Mouse (Mus musculus) MEL (cell line): ENCODE measurements around the gene Hexdc.

Experiments used
- CTCF ChIP-seq, 3 experiments: IDR thresholded peaks in 2 of 3; conservative IDR thresholded peaks in 1 of 3; 2 replicates each; pipeline ENCODE4 v1.5.1; 2011 to 2012; ENCODE audit warnings: low read length in 3 of 3, low read depth in 2 of 3, mild to moderate bottlenecking in 2 of 3, improper control_type of control experiment in 1 of 3, inconsistent platforms in 1 of 3, mixed read lengths in 1 of 3, moderate library complexity in 1 of 3; ENCODE audit not compliant: control insufficient read depth in 1 of 3, insufficient read depth in 1 of 3, poor library complexity in 1 of 3, severe bottlenecking in 1 of 3
- E2F4 ChIP-seq: IDR thresholded peaks from 2 replicates; pipeline ENCODE4 v1.6.1; 2011; ENCODE audit warnings: low read depth, low read length, improper control_type of control experiment, borderline replicate concordance
- EP300 ChIP-seq, 2 experiments: IDR thresholded peaks; 2 replicates each; pipeline ENCODE4 v1.6.1; 2011; ENCODE audit warnings: improper control_type of control experiment in 2 of 2, low read length in 2 of 2, low read depth in 1 of 2, mild to moderate bottlenecking in 1 of 2
- GABPA ChIP-seq: IDR thresholded peaks from 2 replicates; pipeline ENCODE4 v1.6.1; 2012; ENCODE audit warnings: low read depth, mild to moderate bottlenecking, inconsistent platforms, low read length, improper control_type of control experiment, moderate library complexity
- GATA1 ChIP-seq: IDR thresholded peaks from 2 replicates; pipeline ENCODE4 v1.6.1; 2011; ENCODE audit warnings: low read depth, low read length, improper control_type of control experiment
- HCFC1 ChIP-seq: IDR thresholded peaks from 2 replicates; pipeline ENCODE4 v1.6.1; 2012; ENCODE audit warnings: low read depth, mild to moderate bottlenecking, inconsistent platforms, low read length, improper control_type of control experiment, moderate library complexity
- KAT2A ChIP-seq: conservative IDR thresholded peaks from 2 replicates; pipeline ENCODE4 v1.6.1; 2012; ENCODE audit warnings: low read depth, low read length, improper control_type of control experiment, inconsistent platforms
- MEF2A ChIP-seq: IDR thresholded peaks from 2 replicates; pipeline ENCODE4 v1.6.1; 2014; ENCODE audit warnings: low read depth, mild to moderate bottlenecking, inconsistent platforms, low read length, improper control_type of control experiment; ENCODE audit not compliant: poor library complexity, insufficient replicate concordance, severe bottlenecking; ENCODE audit errors: extremely low read depth
- NRF1 ChIP-seq: IDR thresholded peaks from 2 replicates; pipeline ENCODE4 v1.6.1; 2014; ENCODE audit warnings: low read depth, mild to moderate bottlenecking, inconsistent platforms, low read length, improper control_type of control experiment, moderate library complexity; ENCODE audit not compliant: poor library complexity, insufficient read depth, severe bottlenecking
- POLR2A ChIP-seq, 2 experiments: IDR thresholded peaks; 2 replicates each; pipeline ENCODE4 v1.6.1; 2011 to 2012; ENCODE audit warnings: low read length in 2 of 2, mild to moderate bottlenecking in 2 of 2, control low read depth in 1 of 2, improper control_type of control experiment in 1 of 2, low read depth in 1 of 2, moderate library complexity in 1 of 2; ENCODE audit not compliant: control insufficient read depth in 1 of 2, insufficient read depth in 1 of 2, poor library complexity in 1 of 2
- RCOR1 ChIP-seq: IDR thresholded peaks from 2 replicates; pipeline ENCODE4 v1.6.1; 2012; ENCODE audit warnings: low read depth, mild to moderate bottlenecking, inconsistent platforms, low read length, improper control_type of control experiment
- ZC3H11A ChIP-seq: IDR thresholded peaks from 2 replicates; pipeline ENCODE4 v1.6.1; 2012; ENCODE audit warnings: low read depth, mild to moderate bottlenecking, inconsistent platforms, low read length, improper control_type of control experiment
- ZNF384 ChIP-seq: IDR thresholded peaks from 2 replicates; pipeline ENCODE4 v1.6.1; 2012; ENCODE audit warnings: low read depth, mild to moderate bottlenecking, inconsistent platforms, low read length, improper control_type of control experiment

GRCm38 (mm10) chr11:121193415-121193814 lies 10.8 kb upstream of the Hexdc start:
- TF ChIP-seq CTCF (IDR thresholded peaks at IDR 0.05 in 2 of 3, conservative IDR thresholded peaks at IDR 0.05 in 1 of 3; ENCODE audit: control insufficient read depth in 1 of 3, insufficient read depth in 1 of 3, low read depth in 2 of 3, low read length in 3 of 3, poor library complexity in 1 of 3, severe bottlenecking in 1 of 3) (no peak), KAT2A (no peak), EP300 (IDR thresholded peaks at IDR 0.05; ENCODE audit: low read depth in 1 of 2, low read length in 2 of 2) (no peak), HCFC1 (no peak), MEF2A (no peak), POLR2A (IDR thresholded peaks at IDR 0.05; ENCODE audit: control insufficient read depth in 1 of 2, insufficient read depth in 1 of 2, low read depth in 1 of 2, low read length in 2 of 2, poor library complexity in 1 of 2) (no peak), NRF1 (no peak), GABPA (no peak), ZC3H11A (no peak), E2F4 (no peak), RCOR1 (no peak), ZNF384 (no peak), GATA1 (no peak)
